In genomic region chr15:77163336-77163735, GRCm38 (mm10) we compare ENCODE assay signal across 11 mouse cellular contexts.
DNase-seq lines count a peak whose midpoint lies in the region; ATAC-seq and TF ChIP-seq lines count a peak whose summit lies in the region.
"Had no signal": no experiment of that assay in that cellular context is flagged by ENCODE, and none has a peak within 500 bp of the region (broad histone marks: within the 10 kb centered on the region; RNA-seq: fewer than 3 reads in every experiment).

No protein-coding gene starts in this region.

- H3K4me2 ChIP-seq in intestine, embryonic 14.5 days (ENCODE audit: low read length), result 0 out of 2 replicates have a peak overlapping the region, but pooled peaks have one; percentile 10
- no peak overlapping the region for H3K4me2 ChIP-seq in intestine, postnatal 0 days (replicated peaks; ENCODE audit: low read depth)
- H3K4me2 ChIP-seq: hindbrain, embryonic 14.5 days had no signal

- no peak for ATAC-seq in intestine, embryonic 14.5 days (replicated peaks; ENCODE audit: low FRiP score, low TSS enrichment, low read depth)
- ATAC-seq in intestine, postnatal 0 days, result no peak

- H3K9ac ChIP-seq in intestine, embryonic 14.5 days (ENCODE audit: low read length), result no peak overlapping the region
- no peak overlapping the region for H3K9ac ChIP-seq in intestine, postnatal 0 days (ENCODE audit: low read depth, low read length)
- H3K9ac ChIP-seq: hindbrain, embryonic 14.5 days; liver, embryonic 14.5 days had no signal

- H3K36me3 ChIP-seq in intestine, embryonic 14.5 days (ENCODE audit: control insufficient read depth, insufficient read depth, low read length), result no peaks in the 10 kb centered on the region
- no peaks in the 10 kb centered on the region for H3K36me3 ChIP-seq in intestine, postnatal 0 days (ENCODE audit: control insufficient read depth, insufficient read depth)
- H3K36me3 ChIP-seq in C2C12 (ENCODE audit: control insufficient read depth, insufficient read depth), result no peaks in the 10 kb centered on the region
- no peaks in the 10 kb centered on the region for H3K36me3 ChIP-seq in limb, embryonic 10.5 days

- no peak for DNase-seq in intestine, embryonic 14.5 days (ENCODE audit: low spot score)
- DNase-seq in embryo, embryonic 11.5 days (ENCODE audit: low read depth, low spot score), result peak; percentile 26
- no peak for DNase-seq in limb, embryonic 10.5 days (ENCODE audit: low spot score)
- no peak for DNase-seq in urinary bladder, adult 18-20 months (ENCODE audit: low spot score in 2 of 2)
- no peak for DNase-seq in adrenal gland, adult 18-20 months (ENCODE audit: low spot score in 2 of 2)
- no peak for DNase-seq in testis, postnatal 10 days (ENCODE audit: low spot score)
- DNase-seq: adrenal gland, postnatal 10 days had no signal

- no peak for TF ChIP-seq CTCF in intestine, postnatal 0 days (IDR thresholded peaks at IDR 0.05; ENCODE audit: low read depth)
- TF ChIP-seq CTCF in C2C12 (IDR thresholded peaks at IDR 0.05; ENCODE audit: control insufficient read depth, insufficient read depth, insufficient read length), result no peak

- no peaks in the 10 kb centered on the region for H3K27me3 ChIP-seq in intestine, embryonic 14.5 days (replicated peaks; ENCODE audit: control insufficient read depth, insufficient read depth, low read length)
- H3K27me3 ChIP-seq in intestine, postnatal 0 days (replicated peaks; ENCODE audit: control insufficient read depth, insufficient read depth, low read length), result no peaks in the 10 kb centered on the region
- H3K27me3 ChIP-seq in C2C12 (ENCODE audit: control insufficient read depth, insufficient read depth, insufficient read length), result no peaks in the 10 kb centered on the region
- H3K27me3 ChIP-seq in limb, embryonic 10.5 days (ENCODE audit: low read depth, poor library complexity, severe bottlenecking), result no peaks in the 10 kb centered on the region

- H3K4me3 ChIP-seq in intestine, embryonic 14.5 days (ENCODE audit: low read depth, low read length), result no peak overlapping the region
- no peak overlapping the region for H3K4me3 ChIP-seq in intestine, postnatal 0 days (ENCODE audit: low read depth, low read length)
- no peak overlapping the region for H3K4me3 ChIP-seq in C2C12 (ENCODE audit: insufficient read depth, poor library complexity, severe bottlenecking)
- no peak overlapping the region for H3K4me3 ChIP-seq in limb, embryonic 10.5 days

- 23% methylated on average over 6 of the region's 6 CpGs for WGBS in intestine, embryonic 14.5 days
- WGBS in intestine, postnatal 0 days, result 27% methylated on average over 6 of the region's 6 CpGs
- WGBS in limb, embryonic 10.5 days, result 54% methylated on average over 6 of the region's 6 CpGs

- H3K4me1 ChIP-seq in intestine, embryonic 14.5 days (replicated peaks; ENCODE audit: control insufficient read depth, insufficient read depth, low read length), result peaks cover 43% of the 10 kb centered on the region
- peaks cover 3% of the 10 kb centered on the region; the same call in 1 of the 2 replicates for H3K4me1 ChIP-seq in intestine, postnatal 0 days (replicated peaks; ENCODE audit: control insufficient read depth, insufficient read depth, low read length)
- H3K4me1 ChIP-seq in limb, embryonic 10.5 days, result peaks cover 57% of the 10 kb centered on the region

- H3ac ChIP-seq in C2C12 (ENCODE audit: control insufficient read depth, insufficient read length, low read depth), result no peak overlapping the region

- H3K27ac ChIP-seq in intestine, embryonic 14.5 days (ENCODE audit: low read depth), result 0 out of 2 replicates have a peak overlapping the region, but pooled peaks have one; percentile 9
- H3K27ac ChIP-seq in intestine, postnatal 0 days (ENCODE audit: low read depth, low read length), result no peak overlapping the region
- peak overlapping the region; percentile 2; the same call in 1 of the 2 replicates for H3K27ac ChIP-seq in limb, embryonic 10.5 days
- H3K27ac ChIP-seq: hindbrain, embryonic 14.5 days; liver, embryonic 14.5 days had no signal

- H3K79me2 ChIP-seq in C2C12 (ENCODE audit: control insufficient read depth, insufficient read depth), result peaks cover 72% of the 10 kb centered on the region

- H3K9me3 ChIP-seq in intestine, embryonic 14.5 days (ENCODE audit: control insufficient read depth, low read length), result no peaks in the 10 kb centered on the region
- no peaks in the 10 kb centered on the region for H3K9me3 ChIP-seq in intestine, postnatal 0 days (ENCODE audit: control insufficient read depth)
- H3K9me3 ChIP-seq in limb, embryonic 10.5 days (replicated peaks), result no peaks in the 10 kb centered on the region

- peaks cover 16% of the 10 kb centered on the region for H3K79me3 ChIP-seq in C2C12 (ENCODE audit: low read depth)

TF ChIP-seq in C2C12, 6 proteins besides CTCF, POLR2A, EP300 and RAD21:
- TF ChIP-seq MYOD1 (IDR thresholded peaks at IDR 0.05; ENCODE audit: control insufficient read depth, insufficient read length, low read depth) (peak; percentile 97), CEBPB (IDR thresholded peaks at IDR 0.05; ENCODE audit: low read depth) (no peak), MYOG (IDR thresholded peaks at IDR 0.05; ENCODE audit: control insufficient read depth, extremely low read depth, insufficient read length) (no peak), USF1 (IDR thresholded peaks at IDR 0.05; ENCODE audit: low read depth) (no peak), MAX (IDR thresholded peaks at IDR 0.05) (peak; percentile 48), FOSL1 (IDR thresholded peaks at IDR 0.05; ENCODE audit: insufficient read depth, low read length, poor library complexity, severe bottlenecking) (no peak)
